Mouse (Mus musculus): ENCODE measurements around the gene Gigyf1. TPM values are rescaled to one million over a fixed set of nuclear protein-coding genes. Genes with fewer than 3 reads are reported as not detected.

The Gigyf1 gene
- polyA plus RNA-seq, 1 experiment from 2014 or later, result 5.2 TPM

- Histone ChIP-seq H3K27me3 (ENCODE audit: control insufficient read depth, insufficient read depth, low read length) (no peaks in the 10 kb centered on the region), H3K4me3 (ENCODE audit: low read depth, low read length) (peak overlapping the region; percentile 98), H3K9ac (ENCODE audit: low read length) (peak overlapping the region; percentile 96; the same call in 1 of the 2 replicates), H3K9me3 (ENCODE audit: control insufficient read depth, low read length) (no peaks in the 10 kb centered on the region), H3K36me3 (ENCODE audit: control insufficient read depth, insufficient read depth, low read length) (no peaks in the 10 kb centered on the region), H3K27ac (replicated peaks) (no peak overlapping the region), H3K4me1 (replicated peaks; ENCODE audit: control insufficient read depth, insufficient read depth) (no peaks in the 10 kb centered on the region), H3K4me2 (replicated peaks; ENCODE audit: low read depth) (peak overlapping the region; percentile 86)
- 42% methylated on average over 3 of the region's 3 CpGs for WGBS
- ATAC-seq (ENCODE audit: low FRiP score, low TSS enrichment) (no peak), DNase-seq (ENCODE audit: low spot score) (no peak)
- TF ChIP-seq CTCF (IDR thresholded peaks at IDR 0.05; ENCODE audit: low read depth), result no peak
- no peak for TF ChIP-seq EP300 (optimal IDR thresholded peaks at IDR 0.05)
Measured at GRCm38 (mm10) chr5:137511706-137512105, 6.6 kb upstream of the Gigyf1 start.

DNA sequence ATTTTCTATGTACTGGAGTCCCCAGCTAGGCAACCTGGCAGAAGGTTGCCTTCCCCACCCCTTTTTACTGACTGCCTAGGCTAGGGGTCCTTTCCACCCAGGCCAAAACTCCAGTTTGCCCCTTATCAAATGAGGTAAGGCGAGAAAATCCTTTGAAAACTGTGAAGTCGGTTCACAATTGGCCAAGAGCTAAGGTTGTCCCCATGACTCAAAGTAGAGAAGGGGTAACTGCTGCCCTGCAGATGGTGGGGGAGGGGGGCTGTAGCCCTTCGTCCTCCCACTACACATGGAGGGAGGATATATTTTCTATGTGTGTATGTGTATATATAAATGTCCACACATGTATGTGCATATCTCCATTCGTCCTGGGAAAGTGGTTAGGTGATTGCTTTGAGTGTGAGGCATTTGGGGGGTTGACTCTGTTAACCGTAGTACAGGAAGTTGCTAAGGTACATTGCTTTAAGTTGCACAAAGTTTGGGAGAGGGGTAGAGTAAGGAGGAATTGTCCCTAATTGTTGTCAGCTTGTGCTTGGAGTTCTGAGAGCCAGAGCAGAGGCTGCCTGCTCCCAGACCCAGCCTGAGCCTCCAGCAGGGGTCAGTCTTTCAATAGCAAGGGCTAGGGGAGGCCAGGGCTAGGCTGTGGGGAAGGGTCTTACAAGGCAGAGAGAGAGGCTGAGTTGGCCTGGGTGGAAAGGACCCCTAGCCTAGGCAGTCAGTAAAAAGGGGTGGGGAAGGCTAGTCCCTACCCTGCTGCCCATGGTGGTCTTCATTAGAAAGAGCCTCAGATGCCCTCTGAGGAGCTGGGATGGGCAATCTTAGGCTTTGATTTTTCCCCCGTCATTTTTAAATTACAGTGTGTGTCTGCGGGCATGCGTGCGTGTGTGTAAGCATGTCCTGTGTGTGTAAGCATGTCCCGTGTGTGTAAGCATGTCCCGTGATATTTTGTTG is 5.2 kb upstream of the Gigyf1 start:
- Histone ChIP-seq H3K36me3 (ENCODE audit: control insufficient read depth, insufficient read depth, low read length) (no peaks in the 10 kb centered on the region), H3K27me3 (ENCODE audit: control insufficient read depth, insufficient read depth, low read length) (no peaks in the 10 kb centered on the region), H3K9ac (ENCODE audit: low read length) (peak overlapping the region; percentile 18; the same call in 1 of the 2 replicates), H3K4me3 (ENCODE audit: low read depth, low read length) (no peak overlapping the region), H3K27ac (replicated peaks) (no peak overlapping the region), H3K4me1 (replicated peaks; ENCODE audit: control insufficient read depth, insufficient read depth) (no peaks in the 10 kb centered on the region), H3K4me2 (replicated peaks; ENCODE audit: low read depth) (no peak overlapping the region), H3K9me3 (ENCODE audit: control insufficient read depth, low read length) (no peaks in the 10 kb centered on the region)
- peak; percentile 48 for DNase-seq (ENCODE audit: low spot score)
- WGBS, result 77% methylated on average over 11 of the region's 11 CpGs
- ATAC-seq (ENCODE audit: low FRiP score, low TSS enrichment), result no peak
- TF ChIP-seq CTCF (IDR thresholded peaks at IDR 0.05; ENCODE audit: low read depth) (peak; percentile 76), EP300 (optimal IDR thresholded peaks at IDR 0.05) (no peak)

GRCm38 (mm10) chr5:137513951-137514721 is 4.2 kb upstream of the Gigyf1 start:
- Histone ChIP-seq H3K27me3 (ENCODE audit: control insufficient read depth, insufficient read depth, low read length) (no peaks in the 10 kb centered on the region), H3K36me3 (ENCODE audit: control insufficient read depth, insufficient read depth, low read length) (0 out of 2 replicates have a peak, but pooled peaks cover 4% of the 10 kb centered on the region), H3K9me3 (ENCODE audit: control insufficient read depth, low read length) (no peaks in the 10 kb centered on the region), H3K9ac (ENCODE audit: low read length) (no peak overlapping the region), H3K4me2 (replicated peaks; ENCODE audit: low read depth) (no peak overlapping the region), H3K27ac (replicated peaks) (no peak overlapping the region), H3K4me1 (replicated peaks; ENCODE audit: control insufficient read depth, insufficient read depth) (no peaks in the 10 kb centered on the region), H3K4me3 (ENCODE audit: low read depth, low read length) (no peak overlapping the region)
- 84% methylated on average over 12 of the region's 12 CpGs for WGBS
- ATAC-seq (ENCODE audit: low FRiP score, low TSS enrichment) (no peak), DNase-seq (ENCODE audit: low spot score) (no peak)
- TF ChIP-seq EP300 (optimal IDR thresholded peaks at IDR 0.05) (no peak), CTCF (IDR thresholded peaks at IDR 0.05; ENCODE audit: low read depth) (no peak)

DNA sequence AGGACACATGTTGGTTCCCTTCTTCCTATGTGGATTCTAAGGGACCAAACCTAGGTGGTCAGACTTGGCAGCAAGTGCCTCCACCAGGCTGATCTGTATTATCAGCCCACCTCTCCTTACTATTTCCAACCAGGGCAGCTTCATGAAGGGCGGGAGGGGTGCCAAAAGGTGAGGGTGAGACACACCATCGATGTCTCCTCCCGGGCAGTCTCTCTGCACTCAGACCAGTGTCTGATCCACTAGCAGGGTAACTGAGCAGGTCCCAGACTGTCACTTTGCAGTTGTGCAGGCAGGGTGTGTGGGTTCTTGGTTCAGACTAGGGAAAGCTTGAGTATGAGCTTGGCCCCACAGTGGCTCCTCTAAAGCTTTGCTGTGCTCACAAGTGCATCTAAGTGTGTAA is 3.5 kb upstream of the Gigyf1 start:
- no peak overlapping the region for H3K9ac ChIP-seq (ENCODE audit: low read length)
- no peak overlapping the region for H3K4me2 ChIP-seq (replicated peaks; ENCODE audit: low read depth)
- H3K4me3 ChIP-seq (ENCODE audit: low read depth, low read length), result no peak overlapping the region
- no peaks in the 10 kb centered on the region for H3K9me3 ChIP-seq (ENCODE audit: control insufficient read depth, low read length)
- H3K27me3 ChIP-seq (ENCODE audit: control insufficient read depth, insufficient read depth, low read length), result no peaks in the 10 kb centered on the region
- ATAC-seq (ENCODE audit: low FRiP score, low TSS enrichment), result no peak
- DNase-seq (ENCODE audit: low spot score), result no peak
- H3K36me3 ChIP-seq (ENCODE audit: control insufficient read depth, insufficient read depth, low read length), result peaks cover 5% of the 10 kb centered on the region; the same call in 1 of the 2 replicates
- TF ChIP-seq EP300 (optimal IDR thresholded peaks at IDR 0.05) (no peak), CTCF (IDR thresholded peaks at IDR 0.05; ENCODE audit: low read depth) (no peak)
- no peak overlapping the region for H3K27ac ChIP-seq (replicated peaks)
- H3K4me1 ChIP-seq (replicated peaks; ENCODE audit: control insufficient read depth, insufficient read depth), result no peaks in the 10 kb centered on the region
- WGBS, result 78% methylated on average over 3 of the region's 3 CpGs

DNA sequence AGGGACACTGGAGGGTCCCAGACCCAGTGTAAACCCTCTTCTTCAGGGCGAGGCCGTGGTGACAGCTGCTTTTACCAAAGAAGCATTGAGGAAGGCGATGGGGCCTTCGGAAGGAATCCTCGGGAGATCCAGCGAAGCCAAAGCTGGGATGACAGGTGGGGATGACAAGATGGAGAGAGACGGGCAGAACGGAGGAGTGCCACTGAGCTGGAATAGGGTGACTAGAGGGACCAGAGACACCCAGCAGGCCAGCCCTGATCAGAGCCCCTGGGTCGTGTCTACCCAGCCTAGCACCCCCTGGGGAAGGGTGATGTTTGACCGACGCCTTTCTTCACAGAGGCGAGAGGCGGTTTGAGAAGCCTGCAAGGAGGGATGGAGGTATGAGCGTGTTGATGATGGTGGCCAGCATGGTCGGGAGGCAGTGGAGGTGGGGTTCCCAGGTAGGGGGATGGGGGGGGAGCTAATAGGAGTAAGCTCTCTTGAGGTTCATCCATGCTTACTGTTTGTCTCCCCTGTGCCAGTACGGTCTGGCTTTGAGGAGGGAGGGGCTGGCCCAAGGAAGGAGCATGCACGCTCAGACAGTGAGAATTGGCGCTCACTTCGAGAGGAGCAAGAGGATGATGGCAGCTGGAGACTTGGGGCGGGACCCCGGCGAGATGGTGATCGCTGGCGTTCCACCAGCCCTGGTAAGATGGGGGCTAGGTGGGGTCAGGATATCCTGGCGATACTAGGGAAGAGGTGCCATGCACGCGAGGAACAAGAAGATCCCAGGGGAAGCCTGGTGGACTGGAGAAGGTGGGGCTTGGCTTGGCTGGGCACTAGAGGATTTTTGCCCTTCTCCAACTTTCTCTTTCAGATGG is 1.6 kb downstream of the Gigyf1 start:
- no peaks in the 10 kb centered on the region for H3K27me3 ChIP-seq (ENCODE audit: control insufficient read depth, insufficient read depth, low read length)
- no peak overlapping the region for H3K4me3 ChIP-seq (ENCODE audit: low read depth, low read length)
- H3K4me2 ChIP-seq (replicated peaks; ENCODE audit: low read depth), result no peak overlapping the region
- no peaks in the 10 kb centered on the region for H3K4me1 ChIP-seq (replicated peaks; ENCODE audit: control insufficient read depth, insufficient read depth)
- H3K9me3 ChIP-seq (ENCODE audit: control insufficient read depth, low read length), result no peaks in the 10 kb centered on the region
- no peak overlapping the region for H3K27ac ChIP-seq (replicated peaks)
- H3K36me3 ChIP-seq (ENCODE audit: control insufficient read depth, insufficient read depth, low read length), result peaks cover 52% of the 10 kb centered on the region
- no peak overlapping the region for H3K9ac ChIP-seq (ENCODE audit: low read length)
- 89% methylated on average over 27 of the region's 27 CpGs for WGBS
- ATAC-seq (ENCODE audit: low FRiP score, low TSS enrichment) (no peak), DNase-seq (ENCODE audit: low spot score) (peak; percentile 12)
- TF ChIP-seq CTCF (IDR thresholded peaks at IDR 0.05; ENCODE audit: low read depth) (no peak), EP300 (optimal IDR thresholded peaks at IDR 0.05) (no peak)
